Mouse (Mus musculus): ENCODE results near the gene Dynll2. TPM values are rescaled to one million over a fixed set of nuclear protein-coding genes. Genes with fewer than 3 reads are reported as not detected.

Dynll2 gene
- polyA plus RNA-seq (2014; fragmentation: Illumina TruSeq; extraction: RNeasy Lipid Tissue Mini Kit (QIAGEN cat#74804); ENCODE audit: low read depth, low replicate concordance): 97.5 TPM

GRCm38 (mm10) chr11:87986831-87987793 is at the start of gene Dynll2:
Gene Dynll2, minus strand, starts transcription at chr11:87987533.

Other genes starting within 250 kb of the Dynll2 start
- 12.7 TPM for gene Supt4a, start 250.0 kb downstream of the Dynll2 start, polyA plus RNA-seq (2014; fragmentation: Illumina TruSeq; extraction: RNeasy Lipid Tissue Mini Kit (QIAGEN cat#74804); ENCODE audit: low read depth, low replicate concordance)
- gene Tspoap1, start 227.0 kb downstream of the Dynll2 start, polyA plus RNA-seq (2014; fragmentation: Illumina TruSeq; extraction: RNeasy Lipid Tissue Mini Kit (QIAGEN cat#74804); ENCODE audit: low read depth, low replicate concordance): 1.7 TPM
- gene Mpo, start 194.0 kb downstream of the Dynll2 start, polyA plus RNA-seq (2014; fragmentation: Illumina TruSeq; extraction: RNeasy Lipid Tissue Mini Kit (QIAGEN cat#74804); ENCODE audit: low read depth, low replicate concordance): 0.52 TPM
- not detected for gene Lpo, start 159.2 kb downstream of the Dynll2 start, polyA plus RNA-seq (2014; fragmentation: Illumina TruSeq; extraction: RNeasy Lipid Tissue Mini Kit (QIAGEN cat#74804); ENCODE audit: low read depth, low replicate concordance)
- gene Mks1, start 134.3 kb downstream of the Dynll2 start, polyA plus RNA-seq (2014; fragmentation: Illumina TruSeq; extraction: RNeasy Lipid Tissue Mini Kit (QIAGEN cat#74804); ENCODE audit: low read depth, low replicate concordance): 4.4 TPM
- gene Epx, start 112.0 kb downstream of the Dynll2 start, polyA plus RNA-seq (2014; fragmentation: Illumina TruSeq; extraction: RNeasy Lipid Tissue Mini Kit (QIAGEN cat#74804); ENCODE audit: low read depth, low replicate concordance): not detected
- not detected for gene Olfr462, start 95.3 kb downstream of the Dynll2 start, polyA plus RNA-seq (2014; fragmentation: Illumina TruSeq; extraction: RNeasy Lipid Tissue Mini Kit (QIAGEN cat#74804); ENCODE audit: low read depth, low replicate concordance)
- not detected for gene Olfr463, start 90.1 kb downstream of the Dynll2 start, polyA plus RNA-seq (2014; fragmentation: Illumina TruSeq; extraction: RNeasy Lipid Tissue Mini Kit (QIAGEN cat#74804); ENCODE audit: low read depth, low replicate concordance)
- gene Olfr464, start 66.6 kb downstream of the Dynll2 start, polyA plus RNA-seq (2014; fragmentation: Illumina TruSeq; extraction: RNeasy Lipid Tissue Mini Kit (QIAGEN cat#74804); ENCODE audit: low read depth, low replicate concordance): not detected
- gene Srsf1, start 59.8 kb upstream of the Dynll2 start, polyA plus RNA-seq (2014; fragmentation: Illumina TruSeq; extraction: RNeasy Lipid Tissue Mini Kit (QIAGEN cat#74804); ENCODE audit: low read depth, low replicate concordance): 388 TPM
- gene Vezf1, start 80.7 kb upstream of the Dynll2 start, polyA plus RNA-seq (2014; fragmentation: Illumina TruSeq; extraction: RNeasy Lipid Tissue Mini Kit (QIAGEN cat#74804); ENCODE audit: low read depth, low replicate concordance): 11.9 TPM
- 0.21 TPM for gene Cuedc1, start 110.5 kb upstream of the Dynll2 start, polyA plus RNA-seq (2014; fragmentation: Illumina TruSeq; extraction: RNeasy Lipid Tissue Mini Kit (QIAGEN cat#74804); ENCODE audit: low read depth, low replicate concordance)
- 32.4 TPM for gene Mrps23, start 216.9 kb upstream of the Dynll2 start, polyA plus RNA-seq (2014; fragmentation: Illumina TruSeq; extraction: RNeasy Lipid Tissue Mini Kit (QIAGEN cat#74804); ENCODE audit: low read depth, low replicate concordance)

All from testis, adult 10 weeks (tissue).